Mouse (Mus musculus) liver, adult 2 months (tissue): Measurements from ENCODE around the gene Kcnmb2.

Experiments used
- CTCF ChIP-seq: fragments of 200-500 bp; IDR thresholded peaks from 2 replicates; pipeline ENCODE4 v1.5.1; 2011; ENCODE audit warnings: low read depth, low read length, control low read depth
- POLR2A ChIP-seq: fragments of 200-500 bp; IDR thresholded peaks from 2 replicates; pipeline ENCODE4 v1.6.1; 2011; ENCODE audit warnings: low read length, control low read depth; ENCODE audit not compliant: insufficient read depth; ENCODE audit errors: extremely low read depth

- TF ChIP-seq POLR2A: no peak
- no peak for TF ChIP-seq CTCF
These were observed 171.6 kb downstream of the Kcnmb2 start for GRCm38 (mm10) chr3:32073881-32074280.
